Mouse (Mus musculus) CH12.LX (cell line): ENCODE measurements at regions not wholly inside any gene's neighbourhood (a gene's known extent, or its start where the extent isn't known, plus 50 kb on each side); places are given as distances from the start of the nearest gene placed in this dataset.

ENCODE experiments used
- DNase-seq: peaks from one replicate; pipeline ENCODE4 v3.0.0-alpha.2; 2013; ENCODE audit errors: extremely low read depth
- H3K27ac ChIP-seq: 2 replicates; pipeline ENCODE4 v1.5.1; 2012; ENCODE audit warnings: low read depth, mild to moderate bottlenecking, control low read depth, moderate library complexity; ENCODE audit not compliant: insufficient read depth
- H3K27me3 ChIP-seq: replicated peaks from 2 replicates; pipeline ENCODE3; 2012; ENCODE audit warnings: inconsistent platforms
- H3K36me3 ChIP-seq, 2 experiments: replicated peaks in 1 of 2; 2 replicates each; pipeline versions ENCODE3 to v1.6.1; 2012; ENCODE audit warnings: inconsistent platforms in 1 of 2, low read length in 1 of 2, mild to moderate bottlenecking in 1 of 2, mixed read lengths in 1 of 2, moderate library complexity in 1 of 2; ENCODE audit not compliant: control insufficient read depth in 1 of 2, insufficient read depth in 1 of 2
- H3K4me1 ChIP-seq, 2 experiments: 2 replicates each; pipeline ENCODE4 v1.6.1; 2012; ENCODE audit warnings: inconsistent platforms in 1 of 2, moderate library complexity in 1 of 2; ENCODE audit not compliant: insufficient read depth in 2 of 2, control insufficient read depth in 1 of 2
- H3K4me2 ChIP-seq: 2 replicates; pipeline ENCODE4 v1.6.1; 2012; ENCODE audit warnings: low read depth, mild to moderate bottlenecking, control low read depth; ENCODE audit not compliant: poor library complexity, insufficient read depth, severe bottlenecking
- H3K4me3 ChIP-seq, 3 experiments: fragments of 150-350 bp in 1 of 3; sonication (generic) in 1 of 3; replicated peaks in 1 of 3; 2 replicates each; pipeline versions ENCODE3 to v1.5.1; 2011 to 2012; ENCODE audit warnings: low read depth in 2 of 3, low read length in 2 of 3, mild to moderate bottlenecking in 2 of 3, moderate library complexity in 2 of 3, control low read depth in 1 of 3, improper control_type of control experiment in 1 of 3, inconsistent platforms in 1 of 3, mixed read lengths in 1 of 3; ENCODE audit not compliant: poor library complexity in 1 of 3
- H3K79me2 ChIP-seq: replicated peaks from 2 replicates; pipeline ENCODE4 v1.6.1; 2012; ENCODE audit warnings: mild to moderate bottlenecking, moderate library complexity; ENCODE audit not compliant: control insufficient read depth, poor library complexity, insufficient read depth, severe bottlenecking; ENCODE audit errors: extremely low read depth
- H3K9ac ChIP-seq: 2 replicates; pipeline ENCODE4 v1.6.1; 2012; ENCODE audit warnings: low read depth, mild to moderate bottlenecking, control low read depth, moderate library complexity; ENCODE audit not compliant: insufficient read depth
- H3K9me3 ChIP-seq: replicated peaks from 2 replicates; pipeline ENCODE3; 2012; ENCODE audit warnings: low read length, inconsistent platforms, mixed read lengths
- BHLHE40 ChIP-seq: IDR thresholded peaks from 2 replicates; pipeline ENCODE4 v1.6.1; 2011; ENCODE audit warnings: mild to moderate bottlenecking, low read depth, low read length, improper control_type of control experiment
- CTCF ChIP-seq, 2 experiments: IDR thresholded peaks in 1 of 2; conservative IDR thresholded peaks in 1 of 2; 2 replicates each; pipeline ENCODE4 v1.5.1; 2011 to 2012; ENCODE audit warnings: low read depth in 2 of 2, low read length in 2 of 2, improper control_type of control experiment in 1 of 2, inconsistent platforms in 1 of 2, mild to moderate bottlenecking in 1 of 2, moderate library complexity in 1 of 2
- E2F4 ChIP-seq: IDR thresholded peaks from 2 replicates; pipeline ENCODE4 v1.6.1; 2011; ENCODE audit warnings: low read depth, low read length, improper control_type of control experiment; ENCODE audit not compliant: insufficient replicate concordance
- HCFC1 ChIP-seq: IDR thresholded peaks from 2 replicates; pipeline ENCODE4 v1.6.1; 2012; ENCODE audit warnings: low read depth, mild to moderate bottlenecking, inconsistent platforms, low read length, improper control_type of control experiment
- JUN ChIP-seq: IDR thresholded peaks from 2 replicates; pipeline ENCODE4 v1.6.1; 2011; ENCODE audit warnings: low read depth, mild to moderate bottlenecking, low read length, improper control_type of control experiment, moderate library complexity; ENCODE audit not compliant: insufficient read depth
- MAFK ChIP-seq: IDR thresholded peaks from 2 replicates; pipeline ENCODE4 v1.6.1; 2011; ENCODE audit warnings: low read length, improper control_type of control experiment; ENCODE audit not compliant: insufficient replicate concordance
- MAX ChIP-seq: IDR thresholded peaks from 2 replicates; pipeline ENCODE4 v1.6.1; 2011; ENCODE audit warnings: low read length, improper control_type of control experiment
- MXI1 ChIP-seq: IDR thresholded peaks from 2 replicates; pipeline ENCODE4 v1.6.1; 2011; ENCODE audit warnings: mild to moderate bottlenecking, low read depth, low read length, improper control_type of control experiment
- NRF1 ChIP-seq: IDR thresholded peaks from 2 replicates; pipeline ENCODE4 v1.6.1; 2014; ENCODE audit warnings: low read depth, mild to moderate bottlenecking, inconsistent platforms, low read length, improper control_type of control experiment, moderate library complexity
- POLR2A ChIP-seq: IDR thresholded peaks from 2 replicates; pipeline ENCODE4 v1.6.1; 2011; ENCODE audit warnings: low read depth, mild to moderate bottlenecking, improper control_type of control experiment, low read length
- POLR2AphosphoS2 ChIP-seq: IDR thresholded peaks from 2 replicates; pipeline ENCODE4 v1.6.1; 2011; ENCODE audit warnings: low read depth, low read length, improper control_type of control experiment
- RAD21 ChIP-seq: IDR thresholded peaks from 2 replicates; pipeline ENCODE4 v1.6.1; 2011; ENCODE audit warnings: low read depth, mild to moderate bottlenecking, low read length, improper control_type of control experiment, moderate library complexity
- RCOR1 ChIP-seq: conservative IDR thresholded peaks from 2 replicates; pipeline ENCODE4 v1.6.1; 2012; ENCODE audit warnings: low read depth, mild to moderate bottlenecking, inconsistent platforms, low read length, improper control_type of control experiment
- SIN3A ChIP-seq: IDR thresholded peaks from 2 replicates; pipeline ENCODE4 v1.6.1; 2012; ENCODE audit warnings: low read length, improper control_type of control experiment, inconsistent platforms
- SMC3 ChIP-seq: IDR thresholded peaks from 2 replicates; pipeline ENCODE4 v1.6.1; 2011; ENCODE audit warnings: low read depth, low read length, improper control_type of control experiment
- USF1 ChIP-seq: IDR thresholded peaks from 2 replicates; pipeline ENCODE4 v1.6.1; 2014; ENCODE audit warnings: low read depth, mild to moderate bottlenecking, inconsistent platforms, low read length, improper control_type of control experiment
- USF2 ChIP-seq: conservative IDR thresholded peaks from 2 replicates; pipeline ENCODE4 v1.6.1; 2011; ENCODE audit warnings: low read depth, low read length, improper control_type of control experiment
- ZKSCAN1 ChIP-seq: IDR thresholded peaks from 2 replicates; pipeline ENCODE4 v1.6.1; 2012; ENCODE audit warnings: low read depth, inconsistent platforms, low read length, improper control_type of control experiment, borderline replicate concordance
- ZMIZ1 ChIP-seq: IDR thresholded peaks from 2 replicates; pipeline ENCODE4 v1.6.1; 2012; ENCODE audit warnings: low read depth, mild to moderate bottlenecking, inconsistent platforms, low read length, improper control_type of control experiment
- dilution Hi-C: fragments of 300-500 bp; cut with MboI; formaldehyde crosslinking; loops from 2 replicates; pipeline ENCODE4 v1.14.3; 2020; ENCODE audit warnings: low sequenced_read_pairs; ENCODE audit not compliant: extremely low pct_unique_long_range_greater_than_20kb, extremely low pct_ligation_motif_present
- in situ Hi-C: fragments of 300-500 bp; cut with MboI; formaldehyde crosslinking; loops from 3 replicates; pipeline ENCODE4 v1.14.3; 2019; ENCODE audit warnings: low sequenced_read_pairs, low pct_ligation_motif_present, low pct_unique_long_range_greater_than_20kb, mixed read lengths

- no peak overlapping the region for H3K4me2 ChIP-seq
- no peak overlapping the region for H3K4me3 ChIP-seq
- no peaks in the 10 kb centered on the region for H3K27me3 ChIP-seq
- no peaks in the 10 kb centered on the region for H3K4me1 ChIP-seq
- TF ChIP-seq CTCF (conservative IDR thresholded peaks at IDR 0.05 in 1 of 2, IDR thresholded peaks at IDR 0.05 in 1 of 2; ENCODE audit: low read depth in 2 of 2, low read length in 2 of 2) (no peak), E2F4 (no peak), POLR2AphosphoS2 (no peak), RCOR1 (no peak), POLR2A (no peak), BHLHE40 (no peak)
- TF ChIP-seq, all 38 proteins: peak for 0
- Histone ChIP-seq H3K79me2 (no peaks in the 10 kb centered on the region), H3K9ac (no peak overlapping the region), H3K9me3 (peaks cover 31% of the 10 kb centered on the region), H3K27ac (no peak overlapping the region), H3K36me3 (no peaks in the 10 kb centered on the region)
- dilution Hi-C loops (no loop called here), in situ Hi-C loops (no loop called here)
- DNase-seq: no peak
These were observed 217.7 kb downstream of the Gm11146 start for GRCm38 (mm10) chr16:77384021-77384729.

GRCm38 (mm10) chr16:77382790-77383189, 219.1 kb downstream of the Gm11146 start:
- in situ Hi-C loops (no loop called here), dilution Hi-C loops (no loop called here)
- H3K9me3 ChIP-seq: peaks cover 35% of the 10 kb centered on the region
- no peaks in the 10 kb centered on the region for H3K79me2 ChIP-seq
- H3K9ac ChIP-seq: no peak overlapping the region
- H3K36me3 ChIP-seq: no peaks in the 10 kb centered on the region
- H3K4me1 ChIP-seq: no peaks in the 10 kb centered on the region
- no peak overlapping the region for H3K4me2 ChIP-seq
- TF ChIP-seq POLR2AphosphoS2: no peak
- no peak for TF ChIP-seq RAD21
- TF ChIP-seq SMC3: no peak
- TF ChIP-seq JUN: no peak
- TF ChIP-seq SIN3A: no peak
- no peak for TF ChIP-seq MAFK
- no peak for TF ChIP-seq USF2
- TF ChIP-seq MXI1: no peak
- TF ChIP-seq NRF1: no peak
- no peak for TF ChIP-seq MAX
- no peak for TF ChIP-seq HCFC1
- no peak for TF ChIP-seq ZKSCAN1
- TF ChIP-seq USF1: no peak
- TF ChIP-seq ZMIZ1: no peak
- no peak overlapping the region for H3K4me3 ChIP-seq
- no peak for DNase-seq
- H3K27ac ChIP-seq: no peak overlapping the region
- H3K27me3 ChIP-seq: no peaks in the 10 kb centered on the region
